In the genomic region with DNA sequence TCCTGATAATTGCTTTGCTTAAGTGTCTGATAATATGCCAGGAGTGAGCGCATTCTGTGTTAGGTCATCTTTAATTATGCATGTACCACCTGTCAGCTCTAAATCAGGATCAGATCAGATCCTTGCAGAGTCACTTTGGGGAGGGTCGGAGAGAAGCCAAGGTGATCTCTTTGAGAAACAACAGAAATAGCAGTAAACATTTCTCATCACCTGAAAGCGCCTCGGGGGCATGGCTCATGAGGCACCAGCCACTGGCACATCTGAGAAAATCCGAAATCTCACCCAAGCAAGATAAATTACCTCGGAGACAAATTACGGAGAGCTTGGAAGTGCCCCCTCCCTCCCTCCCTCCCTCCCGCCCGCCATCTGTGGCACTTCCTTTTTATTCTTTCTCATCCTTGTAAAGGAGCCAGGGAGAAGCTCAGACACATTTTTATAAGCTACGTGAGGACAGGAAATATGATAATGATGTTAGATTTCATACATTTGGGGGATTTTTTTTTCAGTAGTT, we compare ENCODE assay signal across 11 mouse cellular contexts.
DNase-seq lines count a peak whose midpoint lies in the region; ATAC-seq lines count a peak whose summit lies in the region.
"Had no signal": no experiment of that assay in that cellular context is flagged by ENCODE, and none has a peak within 500 bp of the region (broad histone marks: within the 10 kb centered on the region; RNA-seq: fewer than 3 reads in every experiment).

No protein-coding gene starts in this region.

- H3K4me1 ChIP-seq in forebrain, embryonic 15.5 days: peaks cover 56% of the 10 kb centered on the region
- peaks cover 42% of the 10 kb centered on the region for H3K4me1 ChIP-seq in midbrain, embryonic 16.5 days (ENCODE audit: control insufficient read depth, insufficient read depth, low read length)
- H3K4me1 ChIP-seq: intestine, embryonic 15.5 days; liver, embryonic 12.5 days had no signal

- no peak for ATAC-seq in forebrain, embryonic 15.5 days (replicated peaks)
- ATAC-seq in midbrain, embryonic 16.5 days: no peak; the same call in 1 of the 2 replicates
- ATAC-seq in erythroid progenitor cell, adult 5-6 weeks (replicated peaks; ENCODE audit: low FRiP score, poor library complexity, severe bottlenecking): no peak
- ATAC-seq: intestine, embryonic 15.5 days; liver, embryonic 12.5 days had no signal

- H3K4me3 ChIP-seq in forebrain, embryonic 15.5 days: no peak overlapping the region
- H3K4me3 ChIP-seq in midbrain, embryonic 16.5 days (ENCODE audit: low read depth, low read length): no peak overlapping the region
- H3K4me3 ChIP-seq: intestine, embryonic 15.5 days; liver, embryonic 12.5 days had no signal

- H3K27ac ChIP-seq in forebrain, embryonic 15.5 days (replicated peaks): peak overlapping the region; percentile 72
- H3K27ac ChIP-seq in midbrain, embryonic 16.5 days (ENCODE audit: low read length): no peak overlapping the region
- H3K27ac ChIP-seq: intestine, embryonic 15.5 days; liver, embryonic 12.5 days had no signal

- DNase-seq in embryo, embryonic 9.5 days (ENCODE audit: extremely low spot score): peak; percentile 15
- no peak for DNase-seq in embryo, embryonic 10.5 days (ENCODE audit: low spot score)
- peak; percentile 64 for DNase-seq in cerebellum, adult 11-12 months
- no peak for DNase-seq in thymus, postnatal 4 days
- DNase-seq in left cerebral cortex, adult 18-20 months (ENCODE audit: low spot score in 2 of 2): no peak

- H3K9me3 ChIP-seq in forebrain, embryonic 15.5 days: no peaks in the 10 kb centered on the region
- no peaks in the 10 kb centered on the region for H3K9me3 ChIP-seq in midbrain, embryonic 16.5 days (replicated peaks; ENCODE audit: control insufficient read depth, low read length, poor library complexity, severe bottlenecking)
- H3K9me3 ChIP-seq: intestine, embryonic 15.5 days; liver, embryonic 12.5 days had no signal

- H3K9ac ChIP-seq in forebrain, embryonic 15.5 days (replicated peaks): no peak overlapping the region
- no peak overlapping the region for H3K9ac ChIP-seq in midbrain, embryonic 16.5 days (ENCODE audit: low read depth, low read length)
- H3K9ac ChIP-seq: intestine, embryonic 15.5 days; liver, embryonic 12.5 days had no signal

- H3K36me3 ChIP-seq in forebrain, embryonic 15.5 days: no peaks in the 10 kb centered on the region
- H3K36me3 ChIP-seq in midbrain, embryonic 16.5 days (ENCODE audit: control insufficient read depth, insufficient read depth, low read length): no peaks in the 10 kb centered on the region
- H3K36me3 ChIP-seq: intestine, embryonic 15.5 days; liver, embryonic 12.5 days had no signal

- no peaks in the 10 kb centered on the region for H3K27me3 ChIP-seq in forebrain, embryonic 15.5 days
- no peaks in the 10 kb centered on the region for H3K27me3 ChIP-seq in midbrain, embryonic 16.5 days (ENCODE audit: control insufficient read depth, insufficient read depth, low read depth, low read length)
- H3K27me3 ChIP-seq: intestine, embryonic 15.5 days had no signal

- 18% methylated on average over 10 of the region's 10 CpGs for WGBS in forebrain, embryonic 15.5 days
- 23% methylated on average over 10 of the region's 10 CpGs for WGBS in midbrain, embryonic 16.5 days

- H3K4me2 ChIP-seq in forebrain, embryonic 15.5 days (replicated peaks): peak overlapping the region; percentile 19; the same call in 1 of the 2 replicates
- peak overlapping the region; percentile 29; the same call in 1 of the 2 replicates for H3K4me2 ChIP-seq in midbrain, embryonic 16.5 days (ENCODE audit: low read length)
- H3K4me2 ChIP-seq: heart, embryonic 11.5 days; intestine, embryonic 15.5 days; liver, embryonic 12.5 days had no signal

Comparison
In these comparisons a context has a peak if more than half of its experiments do, and no peak if none do; other contexts are left out.
1. DNase-seq: peak in embryo, embryonic 9.5 days (single experiment) and cerebellum, adult 11-12 months (single experiment); none in embryo, embryonic 10.5 days (single experiment), thymus, postnatal 4 days (single experiment) and left cerebral cortex, adult 18-20 months (0 of 2).